Mouse (Mus musculus) heart, adult 2 months (tissue): ENCODE measurements around the gene Tgfbr3l. TPM values are rescaled to one million over a fixed set of nuclear protein-coding genes. Genes with fewer than 3 reads are reported as not detected.

Experiments used
- DNase-seq, 2 experiments: peaks; one replicate each; pipeline ENCODE4 v3.0.0; 2021
- H3K27ac ChIP-seq: fragments of 200-600 bp; 2 replicates; pipeline ENCODE4 v1.8.1; 2022
- H3K27me3 ChIP-seq: fragments of 200-500 bp; 2 replicates; pipeline ENCODE4 v1.6.1; 2012; ENCODE audit warnings: mild to moderate bottlenecking, low read length, inconsistent platforms, mixed read lengths; ENCODE audit not compliant: control insufficient read depth, insufficient read depth
- H3K36me3 ChIP-seq: fragments of 200-500 bp; 2 replicates; pipeline ENCODE4 v1.6.1; 2012; ENCODE audit warnings: low read length, inconsistent platforms; ENCODE audit not compliant: control insufficient read depth, insufficient read depth
- H3K4me1 ChIP-seq: fragments of 200-500 bp; 2 replicates; pipeline ENCODE4 v1.6.1; 2011; ENCODE audit warnings: low read length; ENCODE audit not compliant: control insufficient read depth, insufficient read depth
- H3K4me3 ChIP-seq: fragments of 200-600 bp; 2 replicates; pipeline ENCODE4 v1.8.1; 2022
- H3K79me2 ChIP-seq: fragments of 200-500 bp; replicated peaks from 2 replicates; pipeline ENCODE4 v1.6.1; 2012; ENCODE audit warnings: mild to moderate bottlenecking, inconsistent platforms, low read length, moderate library complexity, mixed read lengths; ENCODE audit not compliant: control insufficient read depth, insufficient read depth
- H3K9ac ChIP-seq: fragments of 200-500 bp; 2 replicates; pipeline ENCODE4 v1.6.1; 2012; ENCODE audit warnings: low read depth, mild to moderate bottlenecking, control low read depth, inconsistent platforms, low read length, mixed read lengths
- CTCF ChIP-seq: fragments of 200-600 bp; IDR thresholded peaks from 2 replicates; pipeline ENCODE4 v1.8.1; 2022; ENCODE audit warnings: antibody characterized with exemption, mild to moderate bottlenecking, moderate library complexity
- EP300 ChIP-seq: fragments of 200-500 bp; IDR thresholded peaks from 2 replicates; pipeline ENCODE4 v1.6.1; 2011; ENCODE audit warnings: low read depth, low read length, control low read depth; ENCODE audit not compliant: insufficient read depth
- POLR2A ChIP-seq: fragments of 200-500 bp; IDR thresholded peaks from 2 replicates; pipeline ENCODE4 v1.6.1; 2011; ENCODE audit warnings: mild to moderate bottlenecking, low read depth, low read length, control low read depth; ENCODE audit not compliant: insufficient read depth
- WGBS: fragments of 180-500 bp; shearing (Covaris S2); methylation state at CpG from one replicate; pipeline ENCODE4 v1.1.7; 2018; 5-methylcytosine and 5-hydroxymethylcytosine counted together
- intact Hi-C: fragments of 180-260 bp; cut with DNase I; formaldehyde crosslinking; loops from one replicate; pipeline ENCODE4 v1.15.1; 2025
- polyA plus RNA-seq: library from polyadenylated mRNA; depleted of rRNA; stranded (reverse); fragments of >200 nt; gene quantifications from 2 replicates; pipeline ENCODE4 v1.2.3, GENCODE M21; 2012
- total RNA-seq, 2 experiments: library from RNA; stranded (reverse); gene quantifications; 2 replicates each; pipeline ENCODE4 v1.2.3; 2021

Gene Tgfbr3l
- total and polyA plus RNA-seq, 3 experiments, result 2.7 to 10.0 (median 3.8) TPM

GRCm38 (mm10) chr8:4245737-4246136 lies 2.3 kb upstream of the Tgfbr3l start:
- DNase-seq, result no peak
- 86% methylated on average over 13 of the region's 13 CpGs for WGBS

GRCm38 (mm10) chr8:4247241-4247640 lies 773 bp upstream of the Tgfbr3l start:
- no peak overlapping the region for H3K27ac ChIP-seq
- H3K79me2 ChIP-seq, result no peaks in the 10 kb centered on the region
- intact Hi-C loops, result no loop called here
- no peak overlapping the region for H3K4me3 ChIP-seq
- DNase-seq, result no peak
- 85% methylated on average over 8 of the region's 8 CpGs for WGBS
- TF ChIP-seq POLR2A (no peak), EP300 (no peak), CTCF (no peak)
- no peaks in the 10 kb centered on the region for H3K4me1 ChIP-seq
- no peak overlapping the region for H3K9ac ChIP-seq
- no peaks in the 10 kb centered on the region for H3K27me3 ChIP-seq
- no peaks in the 10 kb centered on the region for H3K36me3 ChIP-seq

More at GRCm38 (mm10) chr8:4245737-4246136, 2.3 kb upstream of the Tgfbr3l start:
- H3K4me1 ChIP-seq, result no peaks in the 10 kb centered on the region
- no peaks in the 10 kb centered on the region for H3K36me3 ChIP-seq
- no peak overlapping the region for H3K9ac ChIP-seq
- no peaks in the 10 kb centered on the region for H3K79me2 ChIP-seq
- no peak overlapping the region for H3K27ac ChIP-seq
- intact Hi-C loops, result no loop called here
- H3K4me3 ChIP-seq, result no peak overlapping the region
- H3K27me3 ChIP-seq, result no peaks in the 10 kb centered on the region
- TF ChIP-seq EP300 (no peak), POLR2A (no peak), CTCF (no peak)

GRCm38 (mm10) chr8:4249213-4249612 lies 1.2 kb downstream of the Tgfbr3l start:
- Histone ChIP-seq H3K4me1 (peaks cover 5% of the 10 kb centered on the region), H3K27me3 (no peaks in the 10 kb centered on the region), H3K36me3 (no peaks in the 10 kb centered on the region), H3K27ac (no peak overlapping the region; the same call in 1 of the 2 replicates), H3K4me3 (no peak overlapping the region), H3K79me2 (0 out of 2 replicates have a peak, but pooled peaks cover 2% of the 10 kb centered on the region), H3K9ac (peak overlapping the region; percentile 40)
- TF ChIP-seq EP300 (no peak), POLR2A (no peak), CTCF (no peak)
- intact Hi-C loops, result no loop called here
- 25% methylated on average over 29 of the region's 29 CpGs for WGBS
- DNase-seq, result peak in 1 of 2 experiments; percentile 33

- TF ChIP-seq EP300 (0 out of 2 replicates have a peak, but pooled peaks have one; percentile 22), POLR2A (no peak), CTCF (peak; percentile 96)
- H3K36me3 ChIP-seq, result no peaks in the 10 kb centered on the region
- intact Hi-C loops, result loop anchor here (2.0 to 5.0 kb wide), 4 partner anchors 58 to 267 kb away; no protein-coding TSS in a partner anchor
- no peak overlapping the region for H3K27ac ChIP-seq
- peak; percentile 82 to 87 for DNase-seq
- WGBS, result 44% methylated on average over 26 of the region's 26 CpGs
- H3K9ac ChIP-seq, result no peak overlapping the region
- H3K4me1 ChIP-seq, result peaks cover 5% of the 10 kb centered on the region
- 0 out of 2 replicates have a peak, but pooled peaks cover 2% of the 10 kb centered on the region for H3K79me2 ChIP-seq
- no peaks in the 10 kb centered on the region for H3K27me3 ChIP-seq
- no peak overlapping the region for H3K4me3 ChIP-seq
Observed at GRCm38 (mm10) chr8:4250306-4250970, 2.4 kb downstream of the Tgfbr3l start.

- intact Hi-C loops, result loop anchor here (1.0 to 5.0 kb wide), 5 partner anchors 13 to 341 kb away; no protein-coding TSS in a partner anchor
- H3K36me3 ChIP-seq, result no peaks in the 10 kb centered on the region
- WGBS, result 34% methylated on average over 8 of the region's 8 CpGs
Observed at GRCm38 (mm10) chr8:4252116-4252760, 4.2 kb downstream of the Tgfbr3l start.

More at GRCm38 (mm10) chr8:4252116-4252760, 4.2 kb downstream of the Tgfbr3l start:
- Histone ChIP-seq H3K9ac (peak overlapping the region; percentile 12; the same call in 1 of the 2 replicates), H3K4me1 (peaks cover 5% of the 10 kb centered on the region), H3K27ac (peak overlapping the region; percentile 86; the same call in 1 of the 2 replicates), H3K4me3 (peak overlapping the region; percentile 88), H3K79me2 (0 out of 2 replicates have a peak, but pooled peaks cover 2% of the 10 kb centered on the region), H3K27me3 (no peaks in the 10 kb centered on the region)
- TF ChIP-seq CTCF, result no peak
- no peak for TF ChIP-seq POLR2A
- TF ChIP-seq EP300, result no peak
- DNase-seq, result no peak
